Mouse (Mus musculus) spleen, adult 2 months (tissue): ENCODE measurements around the gene Paxbp1.

Source experiments
- CTCF ChIP-seq: fragments of 200-500 bp; IDR thresholded peaks from 2 replicates; pipeline ENCODE4 v1.5.1; 2011; ENCODE audit warnings: mild to moderate bottlenecking, inconsistent platforms; ENCODE audit not compliant: insufficient read depth, insufficient read length, insufficient replicate concordance; ENCODE audit errors: extremely low read depth
- POLR2A ChIP-seq: fragments of 200-500 bp; IDR thresholded peaks from 2 replicates; pipeline ENCODE4 v1.6.1; 2011; ENCODE audit warnings: low read depth, low read length, inconsistent platforms

DNA sequence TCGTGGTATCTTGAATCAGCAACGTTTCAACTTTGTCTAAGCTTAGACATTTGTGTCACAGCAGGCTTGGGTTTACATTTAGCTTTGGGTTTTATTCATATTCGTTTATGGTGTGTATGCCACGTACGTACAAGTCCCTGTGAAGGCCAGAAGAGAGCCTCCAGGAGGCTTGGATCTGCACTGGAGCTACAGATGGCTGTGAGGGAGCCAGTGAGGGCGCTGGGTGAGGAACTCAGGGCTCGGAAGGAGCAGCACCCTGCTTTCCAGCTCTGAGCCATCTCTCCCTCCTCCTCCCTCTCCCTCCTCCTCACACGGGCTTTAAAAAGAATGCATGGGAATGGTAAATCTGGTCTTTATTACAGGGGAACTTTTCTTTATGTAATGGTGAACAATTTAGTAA, 9.3 kb upstream of the Paxbp1 start:
- no peak for TF ChIP-seq CTCF
- no peak for TF ChIP-seq POLR2A
